Comparison of ENCODE assay signal across 8 mouse cellular contexts in genomic region chr11:27264253-27264652, GRCm38 (mm10).
DNase-seq lines count a peak whose midpoint lies in the region; ATAC-seq and TF ChIP-seq lines count a peak whose summit lies in the region.

No protein-coding gene starts in this region.

- peak; percentile 43 for DNase-seq in liver, adult 2 months (ENCODE audit: extremely low read depth, low read depth, low spot score)
- peak; percentile 30 to 45 for DNase-seq in adrenal gland, postnatal 36 days
- peak; percentile 81 for DNase-seq in forebrain, embryonic 14.5 days (ENCODE audit: low spot score)
- DNase-seq in kidney, postnatal 10 days = peak; percentile 58
- no peak for DNase-seq in liver, embryonic 14.5 days (ENCODE audit: low read depth in 3 of 3, low spot score in 3 of 3)
- DNase-seq in right cerebral cortex, postnatal 25 days = peak; percentile 35

- no peak overlapping the region for H3K4me2 ChIP-seq in liver, embryonic 12.5 days
- H3K4me2 ChIP-seq in forebrain, embryonic 14.5 days (ENCODE audit: low read length) = no peak overlapping the region
- no peak overlapping the region for H3K4me2 ChIP-seq in liver, embryonic 14.5 days (ENCODE audit: low read depth)

- no peak for ATAC-seq in liver, embryonic 12.5 days
- ATAC-seq in forebrain, embryonic 14.5 days = peak; percentile 75
- no peak for ATAC-seq in liver, embryonic 14.5 days (ENCODE audit: insufficient read depth)
- ATAC-seq in monocyte, adult 5-6 weeks (replicated peaks; ENCODE audit: insufficient number of reproducible peaks, low FRiP score, low TSS enrichment, poor library complexity, severe bottlenecking) = no peak

- TF ChIP-seq POLR2A in liver, adult 2 months (IDR thresholded peaks at IDR 0.05; ENCODE audit: extremely low read depth, insufficient read depth, low read length) = no peak

- no peaks in the 10 kb centered on the region for H3K9me3 ChIP-seq in liver, embryonic 12.5 days (replicated peaks)
- H3K9me3 ChIP-seq in forebrain, embryonic 14.5 days (replicated peaks; ENCODE audit: control insufficient read depth, low read length) = no peaks in the 10 kb centered on the region
- H3K9me3 ChIP-seq in liver, embryonic 14.5 days (ENCODE audit: control insufficient read depth, low read length) = no peaks in the 10 kb centered on the region

- 0% methylated on average over 1 of the region's 1 CpGs for WGBS in liver, adult 2 months
- 0% methylated on average over 1 of the region's 1 CpGs for WGBS in liver, embryonic 12.5 days (ENCODE audit: insufficient replicate concordance)
- WGBS in forebrain, embryonic 14.5 days = 0% methylated on average over 1 of the region's 1 CpGs
- 4% methylated on average over 1 of the region's 1 CpGs for WGBS in liver, embryonic 14.5 days (ENCODE audit: insufficient replicate concordance)

- no peak overlapping the region for H3K9ac ChIP-seq in liver, adult 2 months (ENCODE audit: low read depth, low read length)
- H3K9ac ChIP-seq in liver, embryonic 12.5 days = no peak overlapping the region
- H3K9ac ChIP-seq in forebrain, embryonic 14.5 days (ENCODE audit: low read length) = no peak overlapping the region
- H3K9ac ChIP-seq in liver, embryonic 14.5 days (replicated peaks) = no peak overlapping the region

- H3K4me1 ChIP-seq in liver, adult 2 months (ENCODE audit: control insufficient read depth, insufficient read depth, low read length) = no peaks in the 10 kb centered on the region
- H3K4me1 ChIP-seq in liver, embryonic 12.5 days = no peaks in the 10 kb centered on the region
- H3K4me1 ChIP-seq in forebrain, embryonic 14.5 days (ENCODE audit: control insufficient read depth, insufficient read depth, low read length) = no peaks in the 10 kb centered on the region
- H3K4me1 ChIP-seq in liver, embryonic 14.5 days (replicated peaks; ENCODE audit: control insufficient read depth in 2 of 2, insufficient read depth in 2 of 2, low read length in 1 of 2) = no peaks in the 10 kb centered on the region

- no peak for TF ChIP-seq EP300 in liver, embryonic 14.5 days (IDR thresholded peaks at IDR 0.05; ENCODE audit: low read depth)

- H3K27me3 ChIP-seq in liver, adult 2 months (ENCODE audit: control insufficient read depth, insufficient read depth, low read length) = no peaks in the 10 kb centered on the region
- no peaks in the 10 kb centered on the region for H3K27me3 ChIP-seq in liver, embryonic 12.5 days (replicated peaks)
- no peaks in the 10 kb centered on the region for H3K27me3 ChIP-seq in forebrain, embryonic 14.5 days (replicated peaks; ENCODE audit: control insufficient read depth, insufficient read depth, low read length)
- no peaks in the 10 kb centered on the region for H3K27me3 ChIP-seq in liver, embryonic 14.5 days (ENCODE audit: control insufficient read depth, insufficient read depth, low read length)

- no peak overlapping the region for H3K27ac ChIP-seq in liver, adult 2 months (replicated peaks; ENCODE audit: insufficient read depth, low read depth, low read length)
- H3K27ac ChIP-seq in liver, embryonic 12.5 days = no peak overlapping the region
- H3K27ac ChIP-seq in forebrain, embryonic 14.5 days (ENCODE audit: low read depth, low read length) = no peak overlapping the region
- no peak overlapping the region for H3K27ac ChIP-seq in liver, embryonic 14.5 days

- no peaks in the 10 kb centered on the region for H3K79me2 ChIP-seq in liver, adult 2 months (ENCODE audit: control insufficient read depth, insufficient read depth, low read length)

- no peak overlapping the region for H3K4me3 ChIP-seq in liver, adult 2 months (ENCODE audit: insufficient read depth, low read depth, low read length)
- H3K4me3 ChIP-seq in liver, embryonic 12.5 days = no peak overlapping the region
- H3K4me3 ChIP-seq in forebrain, embryonic 14.5 days (ENCODE audit: low read depth, low read length) = no peak overlapping the region
- H3K4me3 ChIP-seq in liver, embryonic 14.5 days (ENCODE audit: insufficient read depth in 1 of 2, low read depth in 2 of 2, low read length in 2 of 2) = no peak overlapping the region

- H3K36me3 ChIP-seq in liver, adult 2 months (ENCODE audit: control insufficient read depth, insufficient read depth, low read length) = no peaks in the 10 kb centered on the region
- no peaks in the 10 kb centered on the region for H3K36me3 ChIP-seq in liver, embryonic 12.5 days
- no peaks in the 10 kb centered on the region for H3K36me3 ChIP-seq in forebrain, embryonic 14.5 days (ENCODE audit: control insufficient read depth, insufficient read depth, low read length)
- H3K36me3 ChIP-seq in liver, embryonic 14.5 days (replicated peaks; ENCODE audit: control insufficient read depth, insufficient read depth, low read depth) = no peaks in the 10 kb centered on the region

- peak; percentile 31 for TF ChIP-seq CTCF in liver, adult 2 months (IDR thresholded peaks at IDR 0.05; ENCODE audit: low read depth, low read length)
- peak; percentile 32 for TF ChIP-seq CTCF in liver, embryonic 14.5 days (IDR thresholded peaks at IDR 0.05; ENCODE audit: low read depth)

Comparison
In these comparisons a context has a peak if more than half of its experiments do, and no peak if none do; other contexts are left out.
1. DNase-seq: peak in liver, adult 2 months (single experiment), adrenal gland, postnatal 36 days (2 of 2), forebrain, embryonic 14.5 days (single experiment), kidney, postnatal 10 days (single experiment) and right cerebral cortex, postnatal 25 days (single experiment); none in liver, embryonic 14.5 days (0 of 3).